Mouse (Mus musculus) T-helper 17 cell (primary cell): ENCODE measurements around the gene Ascl3.

Experiments
- in situ Hi-C, 2 experiments: fragments of 300-600 bp; cut with MboI, MseI; formaldehyde crosslinking; loops; 1 replicate in 1 of 2; 2 replicates in 1 of 2; pipeline ENCODE4 v1.15.1; 2025; ENCODE audit warnings: high pct_unique_total_duplicates in 2 of 2

Ascl3 gene

GRCm38 (mm10) chr7:109731626-109732025 lies at the start of gene Ascl3:
Gene Ascl3 (minus strand): TSS chr7:109731726.
- in situ Hi-C loops: no loop called here

- in situ Hi-C loops: no loop called here
Observed at GRCm38 (mm10) chr7:109781087-109781469, 49.6 kb upstream of the Ascl3 start.

GRCm38 (mm10) chr7:109772251-109772650 lies 40.7 kb upstream of the Ascl3 start:
- in situ Hi-C loops: no loop called here

GRCm38 (mm10) chr7:109768699-109769383 lies 37.3 kb upstream of the Ascl3 start:
- in situ Hi-C loops: no loop called here

GRCm38 (mm10) chr7:109767575-109768350 lies 36.2 kb upstream of the Ascl3 start:
- in situ Hi-C loops: no loop called here

- in situ Hi-C loops: no loop called here
Observed at GRCm38 (mm10) chr7:109764009-109764408, 32.5 kb upstream of the Ascl3 start.

GRCm38 (mm10) chr7:109756291-109756690 lies 24.8 kb upstream of the Ascl3 start:
- in situ Hi-C loops: no loop called here

GRCm38 (mm10) chr7:109754034-109754433 lies 22.5 kb upstream of the Ascl3 start:
- in situ Hi-C loops: no loop called here

GRCm38 (mm10) chr7:109752008-109752925 lies 20.7 kb upstream of the Ascl3 start, which contains the start of gene Tmem9b:
Gene Tmem9b (minus strand): TSS chr7:109752875.
- in situ Hi-C loops: no loop called here

GRCm38 (mm10) chr7:109751427-109752007 lies 20.0 kb upstream of the Ascl3 start:
- in situ Hi-C loops: no loop called here

- in situ Hi-C loops: loop anchor here in 1 of 2 experiments (5.0 kb wide), 2 partner anchors 40 kb away; no protein-coding TSS in a partner anchor
Observed at GRCm38 (mm10) chr7:109747747-109748146, 16.2 kb upstream of the Ascl3 start.

GRCm38 (mm10) chr7:109741703-109742102 lies 10.2 kb upstream of the Ascl3 start:
- in situ Hi-C loops: no loop called here

GRCm38 (mm10) chr7:109741060-109741459 lies 9.5 kb upstream of the Ascl3 start:
- in situ Hi-C loops: no loop called here

- in situ Hi-C loops: no loop called here
Observed at GRCm38 (mm10) chr7:109739822-109740370, 8.4 kb upstream of the Ascl3 start.

- in situ Hi-C loops: no loop called here
Observed at GRCm38 (mm10) chr7:109734806-109735205, 3.3 kb upstream of the Ascl3 start.

GRCm38 (mm10) chr7:109723697-109724096 lies 7.8 kb downstream of the Ascl3 start, which contains the start of gene BC051019:
Gene BC051019 (minus strand): TSS chr7:109723850.
- in situ Hi-C loops: no loop called here

GRCm38 (mm10) chr7:109723114-109723513 lies 8.4 kb downstream of the Ascl3 start:
- in situ Hi-C loops: no loop called here

- in situ Hi-C loops: no loop called here
Observed at GRCm38 (mm10) chr7:109722618-109723017, 8.9 kb downstream of the Ascl3 start.

- in situ Hi-C loops: no loop called here
Observed at GRCm38 (mm10) chr7:109719286-109719685, 12.2 kb downstream of the Ascl3 start.

GRCm38 (mm10) chr7:109713434-109713982 lies 18.0 kb downstream of the Ascl3 start:
- in situ Hi-C loops: no loop called here

- in situ Hi-C loops: no loop called here
Observed at GRCm38 (mm10) chr7:109712198-109712597, 19.3 kb downstream of the Ascl3 start.
